Mouse (Mus musculus) gonadal fat pad, adult 2 months (tissue): Measurements from ENCODE around the gene Samd4b. TPM values are rescaled to one million over a fixed set of nuclear protein-coding genes. Genes with fewer than 3 reads are reported as not detected.

Experiments
- DNase-seq: peaks from one replicate; pipeline ENCODE4 v3.0.0-alpha.2; 2012; ENCODE audit warnings: low read depth
- polyA plus RNA-seq: library from polyadenylated mRNA; depleted of rRNA; stranded (reverse); fragments of >200 nt; gene quantifications from 2 replicates; pipeline ENCODE4 v1.2.3, GENCODE M21; 2012

Gene Samd4b
- polyA plus RNA-seq, 1 experiment, result 72.6 TPM

DNA sequence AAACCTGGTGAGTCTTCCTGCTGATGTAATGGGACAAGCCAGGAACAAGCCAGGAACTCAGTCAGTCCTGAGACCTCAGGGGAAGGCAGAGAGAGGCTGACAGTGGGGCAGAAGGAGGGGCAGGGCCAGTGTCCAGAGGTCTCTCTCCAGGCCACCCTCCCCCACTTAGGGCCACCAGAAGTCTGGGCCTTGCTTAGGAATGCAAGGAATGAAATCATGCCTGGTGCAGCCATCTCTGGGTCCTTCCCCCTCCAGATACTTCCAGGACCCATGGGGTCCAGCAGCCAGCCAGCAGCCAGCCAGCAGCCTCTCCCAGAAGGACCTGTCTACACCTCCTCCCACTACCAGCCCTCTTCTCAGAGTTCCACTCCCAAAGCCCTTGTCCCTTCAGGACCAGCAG, 10.3 kb downstream of the Samd4b start:
- no peak for DNase-seq

DNA sequence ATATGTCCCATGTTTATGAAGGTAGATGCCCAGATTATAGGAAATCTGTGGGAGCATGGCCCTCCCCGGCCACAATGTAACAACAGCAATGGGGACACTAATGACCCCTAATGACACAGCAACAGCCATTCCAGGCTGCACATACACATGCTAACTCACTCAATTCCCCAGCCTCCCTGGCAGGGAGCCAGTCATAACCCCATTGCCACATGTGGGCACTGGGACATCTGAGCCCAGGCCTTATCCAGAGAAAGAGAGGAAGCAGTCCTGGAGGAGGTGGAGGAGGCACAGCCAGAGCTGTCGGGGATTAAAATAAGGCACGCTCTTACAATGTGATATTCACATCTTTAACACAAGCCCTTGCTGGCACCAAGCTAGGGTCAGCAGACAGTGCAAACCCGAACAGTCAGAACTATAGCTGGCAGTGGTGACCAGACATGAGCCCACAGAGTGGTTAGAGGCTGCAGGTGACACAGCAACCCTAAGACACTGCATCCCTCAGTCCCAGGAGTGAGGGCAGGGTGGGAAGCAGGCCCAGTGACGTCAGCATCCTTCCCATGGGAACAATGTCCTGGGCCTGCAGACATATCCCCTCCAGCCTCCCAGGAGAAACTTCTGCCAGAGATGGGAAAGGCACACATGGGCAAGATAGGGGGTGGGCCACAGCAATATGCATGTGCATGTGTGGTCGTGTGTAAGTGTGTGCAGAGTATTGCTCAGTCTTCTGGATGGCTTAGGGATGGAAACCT, 11.1 kb downstream of the Samd4b start:
- DNase-seq, result no peak

DNA sequence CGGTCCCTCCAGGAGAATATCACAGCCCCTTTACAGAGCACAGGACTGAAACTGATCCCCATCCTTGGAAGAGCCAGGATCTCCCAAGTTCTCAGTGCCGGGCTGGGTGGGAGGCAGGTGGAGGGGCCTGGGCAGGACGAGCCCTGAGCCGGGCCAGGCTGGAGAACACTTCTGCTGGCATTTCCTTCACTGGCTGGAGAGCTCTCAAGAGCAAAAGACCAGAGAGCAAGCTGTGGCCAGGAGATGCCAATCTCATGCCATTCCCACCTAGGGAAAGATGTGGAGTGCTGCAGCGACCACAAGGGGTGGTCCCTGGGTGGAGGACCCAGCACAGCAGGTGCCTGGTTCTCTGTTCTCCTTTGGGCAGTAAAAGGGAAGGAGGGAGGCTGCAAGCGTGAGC, 12.9 kb downstream of the Samd4b start:
- DNase-seq, result no peak

DNA sequence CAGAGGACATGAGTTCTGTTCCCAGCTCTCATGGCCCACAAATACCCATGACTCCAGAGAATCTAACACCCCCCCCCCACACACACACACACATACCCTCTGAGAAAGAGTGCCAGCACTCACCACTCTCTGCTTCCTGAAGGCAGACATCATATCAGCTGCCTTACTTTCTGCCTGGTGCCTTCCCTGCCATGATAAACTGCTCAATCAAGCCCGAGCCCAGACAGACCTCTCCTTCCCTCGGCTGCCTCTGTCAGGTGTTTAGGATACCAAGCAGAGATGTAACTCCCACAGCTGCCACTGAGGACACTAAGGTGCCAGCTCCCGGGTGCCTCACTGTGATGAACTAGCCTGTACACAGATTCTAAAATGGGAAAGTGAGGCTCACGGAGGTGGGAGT, 13.5 kb downstream of the Samd4b start:
- DNase-seq, result no peak

DNA sequence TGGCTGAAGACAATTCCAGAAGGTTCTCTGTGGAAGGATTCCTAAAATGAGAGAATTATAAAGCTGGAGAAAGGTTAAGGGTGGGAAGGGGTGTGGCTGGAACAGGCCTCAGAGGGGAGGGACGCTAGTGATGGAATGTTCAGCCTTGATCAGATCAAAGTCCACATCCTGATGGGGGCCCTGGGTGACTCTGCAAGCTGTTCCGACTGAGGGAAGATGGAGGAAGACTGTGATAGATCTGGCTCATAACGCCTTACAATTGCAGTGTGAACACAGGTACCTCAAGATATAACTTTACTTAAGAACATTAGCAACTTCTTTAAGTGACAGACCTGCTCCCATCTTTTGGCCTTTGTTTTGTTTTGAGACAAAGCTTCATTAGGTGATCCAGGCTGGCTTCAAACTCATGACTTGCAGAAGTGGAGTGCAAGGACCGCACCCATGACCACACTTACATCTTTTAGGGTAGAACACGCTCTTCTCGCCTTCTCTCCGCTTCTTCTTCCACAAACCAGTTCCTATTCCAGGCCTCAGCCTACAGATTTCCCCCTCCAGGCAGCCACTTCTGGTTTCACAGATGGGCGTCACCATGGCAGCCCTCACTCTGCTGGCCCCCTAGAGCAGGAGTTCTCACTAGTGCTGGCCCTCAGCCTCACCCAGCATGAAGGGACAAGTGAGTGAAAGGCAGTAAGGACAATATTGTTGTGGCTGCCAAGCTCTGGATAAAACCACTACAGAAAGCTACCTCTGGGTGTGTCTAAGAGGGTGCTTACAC, 14.2 kb downstream of the Samd4b start:
- no peak for DNase-seq

DNA sequence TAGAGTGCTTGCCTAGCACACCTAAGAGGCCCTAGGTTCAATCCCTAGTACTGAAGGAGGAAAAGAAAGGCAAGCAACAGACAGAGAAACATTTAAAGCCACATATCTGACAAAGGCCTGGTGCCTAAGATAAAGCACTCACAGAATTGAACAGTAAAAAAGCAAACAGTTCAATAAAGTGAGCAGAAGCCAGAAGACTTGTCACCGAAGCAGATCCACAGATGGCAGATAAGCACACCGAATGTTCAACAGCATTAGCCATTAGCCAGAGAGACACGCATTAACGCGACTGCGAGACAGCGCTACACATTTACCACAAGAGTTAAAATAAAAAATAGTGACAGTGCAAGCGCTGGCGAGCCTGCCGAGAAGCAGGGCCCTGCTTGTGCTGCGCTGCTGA, 15.1 kb downstream of the Samd4b start:
- DNase-seq, result no peak

DNA sequence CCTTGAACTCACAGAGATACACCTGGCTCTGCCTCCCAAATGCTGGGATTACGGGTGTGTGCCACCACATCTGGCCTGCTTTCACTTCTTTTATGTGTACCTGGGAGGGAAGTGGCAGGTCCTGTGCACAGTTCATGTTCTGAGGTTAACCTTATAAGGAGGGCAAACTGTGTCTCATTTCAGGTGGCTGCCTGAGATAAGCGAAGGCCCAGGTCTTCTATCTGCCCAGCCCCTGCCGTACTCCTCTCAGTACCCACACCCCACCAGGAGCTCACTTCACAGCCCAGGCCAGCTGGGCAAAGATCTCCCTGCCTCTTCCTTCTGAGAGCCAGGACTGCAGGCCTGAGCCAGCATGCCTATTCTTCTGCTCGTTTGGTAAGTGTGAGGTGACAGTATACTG, 16.2 kb downstream of the Samd4b start:
- DNase-seq, result no peak

DNA sequence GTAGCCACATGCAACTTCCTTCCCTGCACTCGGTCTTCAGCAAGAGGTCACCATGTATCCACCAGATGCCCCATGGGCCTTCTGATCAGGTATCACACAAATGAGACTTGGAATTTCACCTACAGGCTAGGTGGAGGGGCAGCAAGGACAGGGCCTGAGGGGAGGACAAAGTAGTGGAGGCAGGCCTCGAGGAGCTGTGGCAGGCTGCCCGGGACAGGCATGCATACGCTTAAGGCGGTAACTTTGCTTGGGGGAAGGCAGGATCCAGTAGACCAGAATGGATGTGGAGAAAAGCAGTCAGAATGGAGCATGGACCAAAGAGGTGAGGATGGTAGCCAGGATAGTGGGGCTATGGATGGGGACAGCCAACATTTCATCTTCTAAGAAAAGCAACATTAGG, 18.1 kb downstream of the Samd4b start:
- DNase-seq, result no peak

DNA sequence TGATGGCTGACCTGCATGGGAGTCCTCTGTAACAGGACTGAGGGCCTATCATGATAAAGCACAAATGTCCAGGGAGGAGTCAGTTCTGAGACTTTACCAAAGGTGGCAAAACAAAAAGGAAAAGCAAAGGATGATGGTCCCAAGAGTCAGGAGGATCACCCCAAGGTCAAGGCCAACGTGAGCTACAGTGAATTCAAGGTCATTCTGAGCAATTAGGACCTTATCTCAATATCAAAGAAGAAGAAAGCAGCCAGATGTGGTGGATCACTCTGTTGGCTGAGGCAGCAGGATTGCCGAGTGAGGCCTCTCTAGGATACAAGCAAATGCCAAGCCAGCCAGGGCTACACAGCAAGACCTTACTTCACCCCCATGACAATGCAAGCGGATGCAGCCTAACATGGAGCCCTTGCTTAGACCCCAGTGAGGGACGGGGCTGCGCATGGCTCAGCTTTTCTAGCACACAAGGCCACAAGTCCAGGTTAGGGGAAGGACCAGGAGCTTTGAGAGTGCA, 19.3 kb downstream of the Samd4b start:
- DNase-seq, result no peak

DNA sequence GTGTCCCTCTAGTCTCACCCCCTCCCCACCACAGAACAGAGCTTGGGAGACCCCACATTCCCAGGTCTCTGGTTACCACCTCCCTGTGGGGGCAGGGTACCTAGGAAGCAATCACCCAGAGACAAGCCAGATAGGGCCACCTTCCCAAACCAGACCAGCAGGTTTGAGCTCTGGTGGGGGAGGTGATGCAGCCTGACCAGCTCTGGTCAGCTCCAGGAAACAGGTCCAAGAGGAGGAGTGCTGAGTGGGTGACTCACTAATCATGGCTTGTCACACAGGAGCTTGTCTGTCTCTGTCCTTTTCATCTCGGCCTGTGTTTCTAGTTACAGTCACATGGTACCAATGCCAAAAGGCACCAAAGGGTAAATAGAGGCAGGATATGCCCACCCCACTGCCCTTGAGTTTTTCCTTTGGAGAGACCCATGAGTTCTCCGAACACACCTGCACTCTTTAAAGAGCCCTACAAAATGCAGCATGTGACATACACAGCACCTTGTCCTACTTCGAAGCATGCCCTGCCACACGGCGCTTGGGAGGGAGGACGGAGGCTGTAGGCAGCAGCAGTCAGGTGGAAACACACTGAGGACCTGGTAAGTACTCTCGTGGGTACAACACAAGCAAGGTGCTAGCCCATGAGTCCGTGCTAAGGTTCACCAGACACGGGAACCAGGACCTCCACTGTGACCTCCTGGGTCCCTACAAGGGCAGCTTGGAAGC, 20.0 kb downstream of the Samd4b start:
- DNase-seq, result peak; percentile 80

DNA sequence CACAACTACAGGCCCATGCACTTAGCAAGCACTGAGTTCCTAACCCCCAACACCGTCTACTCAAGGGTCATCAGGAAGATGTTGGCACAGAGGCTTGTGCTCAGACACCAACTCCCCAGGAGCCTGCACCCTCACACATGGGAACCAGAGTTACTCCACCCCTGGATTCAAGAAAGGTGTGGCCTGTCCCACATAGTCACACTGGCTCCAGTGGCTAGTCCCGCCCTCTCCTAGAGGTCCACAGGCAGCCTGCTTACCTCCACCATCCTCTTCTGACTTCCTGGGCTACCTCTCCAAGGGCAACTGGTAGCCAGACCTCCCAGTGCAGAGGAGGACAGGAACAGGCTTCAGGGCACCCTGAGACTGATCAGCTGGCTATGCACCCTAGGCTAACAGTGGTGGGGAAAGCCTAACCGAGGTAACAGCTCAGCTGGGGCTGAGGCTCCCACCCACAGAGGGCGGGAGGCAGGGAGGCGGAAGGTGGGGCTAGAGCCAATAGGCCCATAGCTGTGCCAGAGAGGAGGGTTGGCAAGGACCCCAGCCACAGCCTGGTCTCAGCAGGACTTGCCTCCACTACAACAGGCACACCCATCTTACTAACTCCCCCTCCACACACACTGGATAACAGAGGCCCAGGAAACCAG, 21.6 kb downstream of the Samd4b start:
- DNase-seq, result no peak

DNA sequence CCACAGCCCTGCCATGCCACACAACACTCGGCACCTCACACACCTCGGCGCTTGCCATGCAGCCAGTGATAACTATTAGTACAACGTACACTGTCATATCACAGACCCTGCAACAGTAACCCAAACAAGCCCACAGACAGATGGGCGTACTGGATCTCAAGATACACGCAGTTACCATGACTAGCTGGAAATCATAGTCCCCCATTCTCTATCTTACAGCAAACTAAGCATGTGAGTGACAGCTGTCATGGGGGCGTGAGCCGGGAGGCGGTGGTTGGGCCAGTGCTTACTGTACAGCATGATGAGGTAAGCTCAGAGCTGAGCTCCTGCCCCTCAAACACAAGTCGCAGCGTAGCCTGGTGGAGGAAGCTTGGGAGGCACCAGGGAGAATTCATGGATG, 22.3 kb downstream of the Samd4b start:
- no peak for DNase-seq

DNA sequence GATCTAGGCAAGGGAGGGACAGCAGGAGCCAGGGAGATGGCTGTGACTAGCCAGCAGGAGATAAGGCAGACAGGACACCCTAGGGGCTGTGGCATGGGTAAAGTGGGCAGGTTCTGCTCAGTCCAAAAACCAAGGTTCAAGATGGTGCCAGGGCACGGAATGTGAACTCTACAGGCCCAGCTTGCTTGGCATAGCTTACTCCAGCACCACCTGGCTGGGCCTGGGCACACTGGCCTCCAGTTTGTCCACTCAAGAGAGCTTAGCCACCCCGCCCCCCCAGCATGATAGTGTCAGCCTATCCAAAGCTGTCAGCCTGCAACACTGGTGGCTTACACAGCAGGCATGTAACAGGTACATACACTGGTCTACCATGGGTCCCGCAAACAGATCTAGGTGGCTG, 24.7 kb downstream of the Samd4b start:
- no peak for DNase-seq

DNA sequence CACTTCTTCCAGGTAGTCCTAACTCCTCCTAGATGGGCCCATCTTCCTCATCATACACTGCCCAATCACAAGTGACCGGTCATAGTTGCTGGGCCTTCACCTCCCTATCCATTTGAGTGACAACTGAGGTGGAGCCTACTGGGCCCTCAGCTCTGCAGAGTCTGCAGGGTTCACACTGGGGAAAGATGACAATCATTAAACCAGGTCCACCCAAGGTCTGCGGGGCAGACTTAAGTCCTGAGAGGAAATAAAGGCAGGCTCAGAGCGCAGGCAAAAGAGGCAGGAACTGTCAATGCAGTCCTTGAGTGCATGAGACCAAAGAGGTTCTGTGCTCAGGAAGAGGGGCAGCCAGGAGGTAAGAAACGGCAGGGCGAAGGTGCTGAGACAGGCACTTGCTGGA, 25.3 kb downstream of the Samd4b start:
- no peak for DNase-seq

DNA sequence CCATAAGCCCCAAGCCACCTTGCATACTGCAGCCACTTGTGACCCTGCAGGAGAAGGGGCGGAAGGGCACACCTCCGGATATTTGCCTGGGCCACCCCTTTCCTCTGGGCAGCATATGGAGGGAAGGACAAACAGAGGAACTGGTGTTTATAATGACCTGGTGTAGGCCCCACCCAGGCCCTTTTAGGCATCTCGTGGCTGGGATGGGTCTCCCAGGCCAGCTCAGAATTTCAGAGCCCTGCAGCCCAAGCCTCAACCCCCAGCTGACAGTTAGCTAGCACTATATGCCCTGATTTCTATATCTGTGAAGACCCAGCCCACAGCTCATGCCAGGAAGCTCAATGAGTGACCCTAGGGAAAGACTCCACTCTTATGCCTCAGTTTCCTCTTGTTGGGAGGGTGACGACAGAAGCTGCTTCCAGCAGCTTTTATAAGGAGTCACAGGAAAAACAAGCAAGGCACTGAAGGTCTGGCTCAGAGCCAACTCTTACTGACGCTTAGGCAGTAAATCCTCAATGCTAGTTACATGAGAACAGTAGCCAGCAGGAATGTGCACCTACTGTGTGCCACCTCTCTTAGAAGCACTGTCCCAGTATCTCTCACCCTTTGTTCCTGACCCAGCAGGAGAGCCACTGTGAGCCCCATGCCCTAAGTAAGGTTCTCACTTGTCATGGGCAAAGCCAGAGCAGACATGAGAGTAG, 26.8 kb downstream of the Samd4b start:
- no peak for DNase-seq

DNA sequence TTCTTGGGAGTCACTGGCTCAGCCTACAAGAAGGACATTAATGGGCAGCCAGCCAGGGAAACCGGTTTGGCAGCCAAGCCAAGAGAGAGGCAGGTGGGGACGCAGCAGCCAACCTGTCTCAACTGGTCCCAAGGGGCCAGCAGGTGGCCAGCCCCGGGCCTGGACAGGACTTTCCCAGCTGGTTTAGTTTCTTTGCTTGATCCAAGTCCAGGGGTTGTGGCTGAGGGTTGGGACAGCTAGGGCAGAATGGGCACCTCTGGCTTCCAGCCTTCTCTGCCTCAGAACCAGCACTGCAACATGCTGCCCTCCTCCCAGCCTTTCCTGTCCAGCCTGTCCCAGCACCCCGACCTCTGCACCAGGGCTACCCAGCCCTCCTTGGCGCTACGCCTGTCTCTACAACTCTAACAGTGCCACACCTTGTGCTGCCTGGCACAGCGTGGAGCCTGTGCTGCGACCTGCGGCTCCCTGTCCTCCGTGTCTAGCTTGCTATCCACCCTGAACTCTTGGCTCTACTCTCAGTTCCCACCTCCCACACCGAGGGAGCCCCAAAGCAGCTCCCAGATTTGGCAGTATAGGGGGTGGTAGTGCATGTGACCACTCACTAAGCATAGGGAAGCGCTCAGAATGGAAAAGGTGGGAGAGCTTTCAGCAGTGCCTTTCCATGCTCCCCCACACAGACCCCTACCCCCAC, 27.5 kb downstream of the Samd4b start:
- peak; percentile 87 for DNase-seq

DNA sequence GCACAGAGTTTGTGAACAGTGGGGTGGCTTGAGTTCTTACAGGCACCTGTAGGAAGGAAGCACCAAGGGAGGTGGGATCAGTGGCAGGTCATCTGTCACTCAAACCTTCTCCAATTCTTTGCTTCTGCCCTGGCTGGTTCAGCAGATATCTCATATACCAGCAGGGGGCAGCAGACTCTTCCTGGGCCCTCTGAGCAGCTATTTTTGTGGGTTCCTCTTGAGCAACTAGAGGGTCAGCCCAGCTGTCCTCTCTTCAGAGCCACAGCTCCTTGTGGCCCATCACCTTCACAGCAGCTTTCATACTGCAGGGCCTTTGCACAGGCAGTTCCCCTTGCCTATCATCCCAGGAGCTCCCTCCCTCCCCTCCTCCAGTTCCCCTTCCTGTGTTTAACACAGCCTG, 29.7 kb downstream of the Samd4b start:
- no peak for DNase-seq

DNA sequence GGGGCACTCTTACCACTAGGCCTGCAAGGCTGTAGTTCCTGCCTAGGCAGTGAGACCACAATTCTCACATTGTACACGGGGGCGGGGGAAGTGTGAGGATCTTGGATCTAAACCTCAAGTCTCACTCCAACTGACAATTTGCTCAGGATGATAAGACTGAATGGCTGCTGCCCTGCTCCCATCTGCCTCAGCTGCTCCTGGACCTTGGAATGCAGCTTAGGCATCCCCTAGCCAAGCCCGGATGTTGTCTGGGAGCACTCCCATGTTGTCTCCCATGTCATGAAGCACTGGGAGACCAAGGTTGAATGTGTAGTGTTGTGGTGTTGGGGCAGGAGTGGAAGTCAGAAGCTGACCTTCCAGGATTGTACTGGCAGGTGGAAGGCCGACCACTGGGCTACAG, 30.4 kb downstream of the Samd4b start:
- DNase-seq, result no peak

DNA sequence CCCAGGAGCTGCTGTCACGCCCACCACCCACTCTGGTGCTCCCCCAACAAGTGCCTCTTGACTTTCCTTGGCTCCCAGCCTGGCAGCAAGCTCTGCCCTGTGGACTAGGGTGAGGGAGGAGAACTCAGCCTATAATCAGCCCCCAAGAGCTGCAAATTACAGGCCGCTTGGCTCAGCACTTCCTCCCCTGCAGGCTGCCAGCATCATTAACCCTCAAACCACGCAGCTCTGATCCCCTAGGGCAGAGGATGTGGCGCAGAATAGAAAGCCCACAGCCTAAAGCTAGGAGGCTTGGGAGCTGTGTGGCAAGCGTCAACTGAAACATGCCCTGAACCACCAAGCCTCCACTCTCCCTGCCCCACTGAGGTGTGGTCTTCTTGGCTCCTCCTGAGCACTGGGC, 32.5 kb downstream of the Samd4b start:
- DNase-seq, result no peak

DNA sequence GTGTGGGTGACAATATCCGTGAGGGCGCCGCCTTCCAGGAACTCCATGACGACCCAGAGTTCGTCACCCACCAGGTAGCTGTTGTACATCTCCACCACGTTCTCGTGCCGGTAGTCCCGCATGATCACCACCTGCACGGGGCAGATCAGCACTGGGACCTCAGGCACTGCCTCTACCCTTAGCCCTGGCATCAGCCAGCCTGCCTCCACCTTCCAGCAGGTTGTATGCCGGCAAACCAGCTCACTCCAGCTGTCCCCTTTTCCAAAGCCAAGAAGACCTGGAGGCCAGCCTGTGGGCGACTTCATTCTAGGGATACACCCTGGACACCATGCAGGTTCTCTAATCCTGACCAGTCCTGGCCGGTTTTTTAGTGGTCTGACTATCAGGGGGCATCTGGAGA, 35.0 kb downstream of the Samd4b start:
- DNase-seq, result no peak

DNA sequence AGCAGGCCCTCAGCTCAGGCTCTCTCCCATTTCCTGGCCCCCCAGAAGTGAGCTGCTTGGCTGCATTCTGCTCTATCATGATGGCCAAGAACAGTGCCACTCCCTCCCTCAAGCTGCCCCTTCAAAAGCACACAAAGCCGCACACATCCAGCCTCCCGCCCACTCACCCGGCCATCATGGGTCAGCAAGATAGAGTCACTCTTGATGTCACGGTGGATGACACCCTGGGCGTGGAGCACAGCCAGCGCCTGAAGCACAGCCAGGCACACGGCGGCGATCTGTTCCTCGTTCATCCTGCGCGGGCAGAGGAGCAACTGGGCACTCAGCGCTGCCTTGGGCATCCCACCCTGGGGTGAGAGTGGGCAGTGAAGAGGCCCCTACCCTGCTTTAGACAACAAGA, 35.6 kb downstream of the Samd4b start:
- DNase-seq, result no peak
